Mouse (Mus musculus) MEL (cell line): ENCODE measurements at regions not wholly inside any gene's neighbourhood (a gene's known extent, or its start where the extent isn't known, plus 50 kb on each side); places are given as distances from the start of the nearest gene placed in this dataset.

ENCODE experiments used
- CTCF ChIP-seq, 3 experiments: IDR thresholded peaks in 2 of 3; conservative IDR thresholded peaks in 1 of 3; 2 replicates each; pipeline ENCODE4 v1.5.1; 2011 to 2012; ENCODE audit warnings: low read length in 3 of 3, low read depth in 2 of 3, mild to moderate bottlenecking in 2 of 3, improper control_type of control experiment in 1 of 3, inconsistent platforms in 1 of 3, mixed read lengths in 1 of 3, moderate library complexity in 1 of 3; ENCODE audit not compliant: control insufficient read depth in 1 of 3, insufficient read depth in 1 of 3, poor library complexity in 1 of 3, severe bottlenecking in 1 of 3
- NRF1 ChIP-seq: IDR thresholded peaks from 2 replicates; pipeline ENCODE4 v1.6.1; 2014; ENCODE audit warnings: low read depth, mild to moderate bottlenecking, inconsistent platforms, low read length, improper control_type of control experiment, moderate library complexity; ENCODE audit not compliant: poor library complexity, insufficient read depth, severe bottlenecking
- POLR2A ChIP-seq, 2 experiments: IDR thresholded peaks; 2 replicates each; pipeline ENCODE4 v1.6.1; 2011 to 2012; ENCODE audit warnings: low read length in 2 of 2, mild to moderate bottlenecking in 2 of 2, control low read depth in 1 of 2, improper control_type of control experiment in 1 of 2, low read depth in 1 of 2, moderate library complexity in 1 of 2; ENCODE audit not compliant: control insufficient read depth in 1 of 2, insufficient read depth in 1 of 2, poor library complexity in 1 of 2
- RCOR1 ChIP-seq: IDR thresholded peaks from 2 replicates; pipeline ENCODE4 v1.6.1; 2012; ENCODE audit warnings: low read depth, mild to moderate bottlenecking, inconsistent platforms, low read length, improper control_type of control experiment
- SMC3 ChIP-seq: IDR thresholded peaks from 2 replicates; pipeline ENCODE4 v1.6.1; 2011; ENCODE audit warnings: low read depth, low read length, improper control_type of control experiment
- TBP ChIP-seq: IDR thresholded peaks from 2 replicates; pipeline ENCODE4 v1.8.0; 2011; ENCODE audit warnings: low read depth, low read length, improper control_type of control experiment
- ZMIZ1 ChIP-seq: IDR thresholded peaks from 2 replicates; pipeline ENCODE4 v1.6.1; 2012; ENCODE audit warnings: low read depth, mild to moderate bottlenecking, inconsistent platforms, low read length, improper control_type of control experiment, moderate library complexity

DNA sequence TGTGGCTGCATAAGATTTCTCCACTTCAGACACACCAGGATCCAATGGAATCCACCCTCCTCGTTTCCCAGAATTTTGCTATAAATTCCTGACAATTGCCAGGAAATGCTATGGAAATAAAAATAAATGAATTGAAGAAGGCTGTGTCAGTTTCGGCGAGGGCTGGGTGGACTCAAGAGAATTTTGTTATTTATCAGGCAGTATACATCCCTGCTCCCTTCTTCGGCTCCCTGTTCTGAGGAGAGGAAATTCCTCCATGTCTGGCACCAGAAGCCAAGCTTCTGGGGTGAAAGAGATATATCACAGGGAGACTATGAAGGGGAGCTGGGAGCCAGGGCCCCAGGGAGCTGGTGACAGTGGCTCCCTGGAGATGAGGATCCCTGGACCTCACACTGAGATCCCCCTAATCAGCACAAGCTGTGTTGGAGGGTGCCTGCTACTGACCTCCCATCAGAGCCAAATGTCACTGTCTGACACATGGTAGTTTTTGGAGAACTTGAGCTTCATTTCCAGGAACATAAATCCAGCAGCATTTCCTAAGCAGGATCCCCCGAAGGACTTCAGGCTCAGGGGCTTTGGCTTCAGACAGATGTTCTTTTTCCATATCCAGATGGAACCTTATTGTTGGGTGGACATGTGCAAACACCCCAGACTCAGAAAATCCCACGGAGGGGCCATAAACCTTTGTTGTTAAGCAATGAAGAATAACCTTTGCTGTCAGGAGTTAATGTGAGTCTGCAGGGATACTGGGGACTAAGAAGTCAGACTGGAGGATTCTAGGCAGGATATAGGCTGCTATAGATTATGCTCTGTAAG, 248.4 kb upstream of the Igfbp3 start:
- TF ChIP-seq RCOR1, result no peak
- no peak for TF ChIP-seq POLR2A (IDR thresholded peaks at IDR 0.05; ENCODE audit: control insufficient read depth in 1 of 2, insufficient read depth in 1 of 2, low read depth in 1 of 2, low read length in 2 of 2, poor library complexity in 1 of 2)
- TF ChIP-seq TBP, result no peak
- no peak for TF ChIP-seq ZMIZ1
- TF ChIP-seq SMC3, result no peak
- TF ChIP-seq CTCF (IDR thresholded peaks at IDR 0.05 in 2 of 3, conservative IDR thresholded peaks at IDR 0.05 in 1 of 3; ENCODE audit: control insufficient read depth in 1 of 3, insufficient read depth in 1 of 3, low read depth in 2 of 3, low read length in 3 of 3, poor library complexity in 1 of 3, severe bottlenecking in 1 of 3), result no peak
- no peak for TF ChIP-seq NRF1
